13 mouse cellular contexts compared by ENCODE assay signal in the genomic region with DNA sequence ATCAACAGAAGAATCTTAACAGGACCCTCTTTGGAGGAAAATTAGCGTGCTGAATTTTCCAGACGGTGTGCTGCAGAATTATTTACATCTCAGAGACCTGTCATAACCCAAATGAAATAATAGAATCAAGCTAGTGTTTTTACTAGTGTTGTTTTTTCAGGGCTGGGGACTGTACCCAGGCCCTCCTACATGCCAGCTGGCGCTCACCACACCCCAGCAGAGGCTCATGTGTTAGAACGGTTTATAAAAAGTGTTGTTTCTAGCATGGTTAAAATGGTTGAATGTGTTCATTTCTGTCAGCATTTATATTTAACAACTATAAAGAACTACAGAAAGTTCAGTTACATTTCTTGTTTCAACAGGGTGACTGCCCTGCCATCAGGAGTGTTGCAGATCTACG. TPM values are rescaled to one million over a fixed set of nuclear protein-coding genes. Genes with fewer than 3 reads are reported as not detected.
A peak's percentile ranks its signal among the peaks of the same experiment; 100 is the strongest.
DNase-seq lines count a peak whose midpoint lies in the region; ATAC-seq lines count a peak whose summit lies in the region.
"Had no signal": no experiment of that assay in that cellular context is flagged by ENCODE, and none has a peak within 500 bp of the region (broad histone marks: within the 10 kb centered on the region; RNA-seq: fewer than 3 reads in every experiment).

No protein-coding gene starts in this region.

- peak; percentile 98 for ATAC-seq in frontal cortex, adult (ENCODE audit: low TSS enrichment)
- ATAC-seq: inflammation-experienced regulatory T-cells, adult 6 months had no signal

- peak; percentile 26 to 29 for DNase-seq in frontal cortex, postnatal 10 days (ENCODE audit: low spot score in 2 of 2)
- DNase-seq in layer of hippocampus, postnatal 14 days (ENCODE audit: low spot score in 2 of 2), result peak; percentile 19 to 62
- DNase-seq in right cerebral cortex, postnatal 14 days, result peak; percentile 29
- DNase-seq in kidney, postnatal 10 days, result no peak
- no peak for DNase-seq in retina, postnatal 1 day
- no peak for DNase-seq in gastrocnemius, postnatal 4 days (ENCODE audit: low spot score in 2 of 2)
- DNase-seq: cerebellum, adult 11 months; cerebellum, postnatal 25 days; gastrocnemius, adult 2 months; heart, postnatal 10 days; spleen, adult 18-20 months had no signal

RNA-seq across cellular contexts. Expression of gene Prtg, which starts 37.8 kb away (rescaled TPM):
- 1 to 10 TPM in 1 of 2 experiments, under 1 TPM in 1; 0.90 to 1.0 TPM for total RNA-seq in layer of hippocampus, postnatal 14 days (2021)
- 1 to 10 TPM in 1 of 2 experiments, under 1 TPM in 1; 0.98 to 1.9 TPM for total RNA-seq in gastrocnemius, postnatal 4 days (2021)

Comparison
In these comparisons a context has a peak if more than half of its experiments do, and no peak if none do; other contexts are left out.
1. DNase-seq: peak in frontal cortex, postnatal 10 days (2 of 2), layer of hippocampus, postnatal 14 days (2 of 2) and right cerebral cortex, postnatal 14 days (single experiment); none in kidney, postnatal 10 days (single experiment), retina, postnatal 1 day (single experiment) and gastrocnemius, postnatal 4 days (0 of 2).